Mouse (Mus musculus) adrenal gland, postnatal 36 days (tissue): ENCODE results near the gene Rpl31. TPM values are rescaled to one million over a fixed set of nuclear protein-coding genes. Genes with fewer than 3 reads are reported as not detected.

ENCODE experiments used
- DNase-seq, 2 experiments: peaks; one replicate each; pipeline ENCODE4 v3.0.0; 2021; ENCODE audit warnings: mixed read lengths in 1 of 2
- total RNA-seq, 2 experiments: library from RNA; stranded (reverse); gene quantifications; 2 replicates each; pipeline ENCODE4 v1.2.3; 2021

The Rpl31 gene
- total RNA-seq, 2 experiments from 2014 or later, result 739 to 814 TPM

GRCm38 (mm10) chr1:39365562-39365961 is 2.1 kb upstream of the Rpl31 start:
- DNase-seq, result no peak

GRCm38 (mm10) chr1:39367045-39367444 is 597 bp upstream of the Rpl31 start:
- DNase-seq, result peak in 1 of 2 experiments; percentile 27

- peak; percentile 20 to 40 for DNase-seq
Observed at GRCm38 (mm10) chr1:39368267-39368841, 712 bp downstream of the Rpl31 start.

- no peak for DNase-seq
Observed at GRCm38 (mm10) chr1:39370431-39370830, 2.8 kb downstream of the Rpl31 start.

GRCm38 (mm10) chr1:39372220-39372843 is 4.7 kb downstream of the Rpl31 start:
- DNase-seq, result no peak

GRCm38 (mm10) chr1:39373378-39373777 is 5.7 kb downstream of the Rpl31 start:
- DNase-seq, result no peak

- no peak for DNase-seq
Observed at GRCm38 (mm10) chr1:39374231-39374809, 6.7 kb downstream of the Rpl31 start.

GRCm38 (mm10) chr1:39376121-39376520 is 8.5 kb downstream of the Rpl31 start:
- no peak for DNase-seq

GRCm38 (mm10) chr1:39376726-39377240 is 9.1 kb downstream of the Rpl31 start:
- DNase-seq, result no peak

- DNase-seq, result no peak
Observed at GRCm38 (mm10) chr1:39378540-39378939, 10.9 kb downstream of the Rpl31 start.

GRCm38 (mm10) chr1:39379021-39379420 is 11.4 kb downstream of the Rpl31 start:
- no peak for DNase-seq

- no peak for DNase-seq
Observed at GRCm38 (mm10) chr1:39381017-39381416, 13.4 kb downstream of the Rpl31 start.

- DNase-seq, result no peak
Observed at GRCm38 (mm10) chr1:39384914-39385313, 17.3 kb downstream of the Rpl31 start.

- no peak for DNase-seq
Observed at GRCm38 (mm10) chr1:39386456-39386855, 18.8 kb downstream of the Rpl31 start.

GRCm38 (mm10) chr1:39387497-39387896 is 19.9 kb downstream of the Rpl31 start:
- no peak for DNase-seq

- no peak for DNase-seq
Observed at GRCm38 (mm10) chr1:39388163-39388562, 20.5 kb downstream of the Rpl31 start.

GRCm38 (mm10) chr1:39389338-39389737 is 21.7 kb downstream of the Rpl31 start:
- no peak for DNase-seq

- no peak for DNase-seq
Observed at GRCm38 (mm10) chr1:39391652-39392051, 24.0 kb downstream of the Rpl31 start.

- DNase-seq, result peak; percentile 79 to 87
Observed at GRCm38 (mm10) chr1:39392189-39392588, 24.5 kb downstream of the Rpl31 start.

GRCm38 (mm10) chr1:39393217-39393867 is 25.7 kb downstream of the Rpl31 start:
- DNase-seq, result no peak

GRCm38 (mm10) chr1:39394096-39394495 is 26.5 kb downstream of the Rpl31 start:
- peak in 1 of 2 experiments; percentile 17 for DNase-seq

GRCm38 (mm10) chr1:39394650-39395049 is 27.0 kb downstream of the Rpl31 start:
- no peak for DNase-seq

- no peak for DNase-seq
Observed at GRCm38 (mm10) chr1:39396347-39396746, 28.7 kb downstream of the Rpl31 start.
